Mouse (Mus musculus): Measurements from ENCODE around the gene Siglec1.
"Not testable (repeated sequence)": the region's sequence is repeated elsewhere in the genome, so short reads cannot be mapped to it uniquely, and the experiment has no call there.

The Siglec1 gene

GRCm38 (mm10) chr2:131052862-131053418, 33.6 kb downstream of the Siglec1 start:
- DNase-seq (ENCODE audit: low spot score), result no peak

- DNase-seq (ENCODE audit: low spot score), result no peak
Observed at GRCm38 (mm10) chr2:131052043-131052442, 34.5 kb downstream of the Siglec1 start.

GRCm38 (mm10) chr2:131046025-131046424, 40.5 kb downstream of the Siglec1 start:
- DNase-seq (ENCODE audit: low spot score), result no peak

GRCm38 (mm10) chr2:131044989-131045720, 41.4 kb downstream of the Siglec1 start:
- no peak for DNase-seq (ENCODE audit: low spot score)

GRCm38 (mm10) chr2:131044354-131044852, 42.2 kb downstream of the Siglec1 start:
- DNase-seq (ENCODE audit: low spot score), result peak; percentile 13

GRCm38 (mm10) chr2:131042988-131043387, 43.6 kb downstream of the Siglec1 start, which contains the start of gene Gfra4:
Gene Gfra4, minus strand, starts transcription at chr2:131043088.
- DNase-seq (ENCODE audit: low spot score), result no peak

- DNase-seq (ENCODE audit: low spot score), result peak; percentile 35
Observed at GRCm38 (mm10) chr2:131040854-131041825, 45.4 kb downstream of the Siglec1 start.

- no peak for DNase-seq (ENCODE audit: low spot score)
Observed at GRCm38 (mm10) chr2:131038675-131039074, 47.9 kb downstream of the Siglec1 start.

- DNase-seq (ENCODE audit: low spot score), result no peak
Observed at GRCm38 (mm10) chr2:131038197-131038596, 48.4 kb downstream of the Siglec1 start.

- no peak for DNase-seq (ENCODE audit: low spot score)
Observed at GRCm38 (mm10) chr2:131037226-131037990, 49.2 kb downstream of the Siglec1 start.

- no peak for DNase-seq (ENCODE audit: low spot score)
Observed at GRCm38 (mm10) chr2:131036757-131037156, 49.8 kb downstream of the Siglec1 start.

- no peak for DNase-seq (ENCODE audit: low spot score)
Observed at GRCm38 (mm10) chr2:131036343-131036742, 50.2 kb downstream of the Siglec1 start.

GRCm38 (mm10) chr2:131031406-131031805, 55.2 kb downstream of the Siglec1 start:
- DNase-seq (ENCODE audit: low spot score), result not testable (repeated sequence)

GRCm38 (mm10) chr2:131030998-131031397, 55.6 kb downstream of the Siglec1 start:
- DNase-seq (ENCODE audit: low spot score), result no peak

GRCm38 (mm10) chr2:131030561-131030960, 56.0 kb downstream of the Siglec1 start:
- no peak for DNase-seq (ENCODE audit: low spot score)

- DNase-seq (ENCODE audit: low spot score), result no peak
Observed at GRCm38 (mm10) chr2:131029065-131029935, 57.3 kb downstream of the Siglec1 start.

GRCm38 (mm10) chr2:131026941-131027340, 59.6 kb downstream of the Siglec1 start:
- DNase-seq (ENCODE audit: low spot score), result no peak

GRCm38 (mm10) chr2:131025230-131025629, 61.3 kb downstream of the Siglec1 start:
- no peak for DNase-seq (ENCODE audit: low spot score)
